Mouse (Mus musculus) common myeloid progenitor, adult 5-6 weeks (primary cell): Measurements from ENCODE around the gene Mctp1. TPM values are rescaled to one million over a fixed set of nuclear protein-coding genes. Genes with fewer than 3 reads are reported as not detected.
"Not testable (repeated sequence)": the region's sequence is repeated elsewhere in the genome, so short reads cannot be mapped to it uniquely, and the experiment has no call there.

Experiments
- ATAC-seq: replicated peaks from 2 replicates; pipeline ENCODE4 v1.8.0; 2016; ENCODE audit warnings: low read depth, mild to moderate bottlenecking, moderate TSS enrichment, inconsistent platforms; ENCODE audit not compliant: poor library complexity, severe bottlenecking
- total RNA-seq: library from RNA; stranded (forward); fragments of 200-1000, 187-1606 nt; gene quantifications from 2 replicates; pipeline ENCODE4 v1.2.3, GENCODE M21; 2017

The Mctp1 gene
- total RNA-seq, 1 experiment from 2014 or later, result 44.1 TPM

- ATAC-seq, result no peak
Observed at GRCm38 (mm10) chr13:76895770-76896456, 511.6 kb downstream of the Mctp1 start.

GRCm38 (mm10) chr13:76896457-76896790 lies 512.1 kb downstream of the Mctp1 start:
- ATAC-seq, result no peak

GRCm38 (mm10) chr13:76918321-76918720 lies 534.0 kb downstream of the Mctp1 start:
- no peak for ATAC-seq

GRCm38 (mm10) chr13:76926851-76927250 lies 542.5 kb downstream of the Mctp1 start:
- no peak for ATAC-seq

- ATAC-seq, result no peak
Observed at GRCm38 (mm10) chr13:76927875-76928440, 543.6 kb downstream of the Mctp1 start.

- peak; percentile 68; the same call in 1 of the 2 replicates for ATAC-seq
Observed at GRCm38 (mm10) chr13:76929152-76929551, 544.8 kb downstream of the Mctp1 start.

- ATAC-seq, result no peak
Observed at GRCm38 (mm10) chr13:76932933-76933332, 548.6 kb downstream of the Mctp1 start.

- no peak for ATAC-seq
Observed at GRCm38 (mm10) chr13:76949234-76949633, 564.9 kb downstream of the Mctp1 start.

- ATAC-seq, result no peak
Observed at GRCm38 (mm10) chr13:76967588-76967987, 583.3 kb downstream of the Mctp1 start.

- peak; percentile 98 for ATAC-seq
Observed at GRCm38 (mm10) chr13:76969386-76969785, 585.1 kb downstream of the Mctp1 start.

- ATAC-seq, result not testable (repeated sequence)
Observed at GRCm38 (mm10) chr13:76971046-76971445, 586.7 kb downstream of the Mctp1 start.

- no peak for ATAC-seq
Observed at GRCm38 (mm10) chr13:77002628-77003027, 618.3 kb downstream of the Mctp1 start.

GRCm38 (mm10) chr13:77003684-77004083 lies 619.3 kb downstream of the Mctp1 start:
- no peak for ATAC-seq

- ATAC-seq, result no peak
Observed at GRCm38 (mm10) chr13:77018851-77019250, 634.5 kb downstream of the Mctp1 start.

GRCm38 (mm10) chr13:77029594-77029993 lies 645.3 kb downstream of the Mctp1 start:
- no peak for ATAC-seq

GRCm38 (mm10) chr13:77043375-77043774 lies 659.0 kb downstream of the Mctp1 start:
- ATAC-seq, result no peak

- ATAC-seq, result 0 out of 2 replicates have a peak, but pooled peaks have one; percentile 52
Observed at GRCm38 (mm10) chr13:77045375-77045774, 661.0 kb downstream of the Mctp1 start.

GRCm38 (mm10) chr13:77046416-77046815 lies 662.1 kb downstream of the Mctp1 start:
- no peak for ATAC-seq

GRCm38 (mm10) chr13:77047179-77047931 lies 663.0 kb downstream of the Mctp1 start:
- ATAC-seq, result no peak

- no peak for ATAC-seq
Observed at GRCm38 (mm10) chr13:77048461-77048860, 664.1 kb downstream of the Mctp1 start.

- no peak for ATAC-seq
Observed at GRCm38 (mm10) chr13:77049736-77050135, 665.4 kb downstream of the Mctp1 start.
